ENCODE assay signal across 9 mouse cellular contexts in genomic region chr7:125690516-125690915, GRCm38 (mm10).
"Had no signal": no experiment of that assay in that cellular context is flagged by ENCODE, and none has a peak within 500 bp of the region (broad histone marks: within the 10 kb centered on the region; RNA-seq: fewer than 3 reads in every experiment).

No protein-coding gene starts in this region.

- DNase-seq: kidney, adult 2 months; kidney, postnatal 14 days; lung, embryonic 14.5 days; lung, postnatal 10 days; retina, postnatal 1 day; right cerebral cortex, postnatal 25 days; spleen, adult 18-20 months; thymus, adult 2 months; thymus, postnatal 36 days had no signal
